Mouse (Mus musculus) CH12.LX (cell line): ENCODE data around the gene Ahnak.

Experiments used
- CTCF ChIP-seq, 2 experiments: IDR thresholded peaks in 1 of 2; conservative IDR thresholded peaks in 1 of 2; 2 replicates each; pipeline ENCODE4 v1.5.1; 2011 to 2012; ENCODE audit warnings: low read depth in 2 of 2, low read length in 2 of 2, improper control_type of control experiment in 1 of 2, inconsistent platforms in 1 of 2, mild to moderate bottlenecking in 1 of 2, moderate library complexity in 1 of 2
- EP300 ChIP-seq: IDR thresholded peaks from 2 replicates; pipeline ENCODE4 v1.6.1; 2011; ENCODE audit warnings: low read length, improper control_type of control experiment
- ETS1 ChIP-seq: conservative IDR thresholded peaks from 2 replicates; pipeline ENCODE4 v1.6.1; 2012; ENCODE audit warnings: low read depth, mild to moderate bottlenecking, inconsistent platforms, low read length, improper control_type of control experiment, moderate library complexity
- JUND ChIP-seq: conservative IDR thresholded peaks from 2 replicates; pipeline ENCODE4 v1.6.1; 2011; ENCODE audit warnings: low read depth, low read length, improper control_type of control experiment
- MAFK ChIP-seq: IDR thresholded peaks from 2 replicates; pipeline ENCODE4 v1.6.1; 2011; ENCODE audit warnings: low read length, improper control_type of control experiment; ENCODE audit not compliant: insufficient replicate concordance
- NELFE ChIP-seq: IDR thresholded peaks from 2 replicates; pipeline ENCODE4 v1.6.1; 2011; ENCODE audit warnings: low read depth, low read length, improper control_type of control experiment
- POLR2A ChIP-seq: IDR thresholded peaks from 2 replicates; pipeline ENCODE4 v1.6.1; 2011; ENCODE audit warnings: low read depth, mild to moderate bottlenecking, improper control_type of control experiment, low read length
- POLR2AphosphoS2 ChIP-seq: IDR thresholded peaks from 2 replicates; pipeline ENCODE4 v1.6.1; 2011; ENCODE audit warnings: low read depth, low read length, improper control_type of control experiment
- SMC3 ChIP-seq: IDR thresholded peaks from 2 replicates; pipeline ENCODE4 v1.6.1; 2011; ENCODE audit warnings: low read depth, low read length, improper control_type of control experiment
- TBP ChIP-seq: conservative IDR thresholded peaks from 2 replicates; pipeline ENCODE4 v1.6.1; 2011; ENCODE audit warnings: low read depth, low read length, improper control_type of control experiment
- USF1 ChIP-seq: IDR thresholded peaks from 2 replicates; pipeline ENCODE4 v1.6.1; 2014; ENCODE audit warnings: low read depth, mild to moderate bottlenecking, inconsistent platforms, low read length, improper control_type of control experiment
- ZC3H11A ChIP-seq: IDR thresholded peaks from 2 replicates; pipeline ENCODE4 v1.6.1; 2012; ENCODE audit warnings: low read depth, mild to moderate bottlenecking, inconsistent platforms, low read length, improper control_type of control experiment

DNA sequence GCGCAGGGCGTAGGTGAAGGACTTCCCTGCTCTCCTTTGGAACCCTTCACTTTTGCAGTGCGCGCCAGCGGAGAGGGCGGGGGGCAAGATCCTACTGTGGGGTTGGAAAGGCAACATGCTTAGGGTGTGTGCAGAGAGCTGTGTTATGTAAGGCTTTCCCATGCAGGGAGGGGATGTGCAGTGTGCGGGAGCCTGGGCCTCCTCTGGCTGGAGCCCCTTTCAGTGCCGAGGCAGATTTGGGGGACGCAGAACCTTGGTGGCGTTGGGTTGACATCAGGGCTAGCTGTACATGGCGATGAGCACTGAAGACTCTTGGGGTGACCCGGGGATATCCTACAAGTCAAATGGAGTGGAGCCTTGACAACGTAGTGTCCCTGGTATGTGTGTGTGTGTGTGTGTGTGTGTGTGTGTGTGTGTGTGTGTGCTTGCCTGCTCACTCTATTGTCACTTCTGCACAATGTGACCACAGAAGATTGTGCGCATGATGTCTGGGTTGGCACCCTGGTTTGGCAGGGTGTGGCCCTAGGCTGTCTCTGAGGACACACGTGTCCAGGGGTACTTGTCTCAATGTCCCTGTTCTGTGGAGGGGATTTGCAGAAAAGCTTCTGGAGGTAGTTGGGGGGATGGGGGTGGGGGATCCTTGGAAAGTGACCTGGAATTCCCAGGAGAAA is 1.5 kb downstream of the Ahnak start:
- TF ChIP-seq USF1 (no peak), SMC3 (no peak), POLR2A (no peak), JUND (no peak), CTCF (conservative IDR thresholded peaks at IDR 0.05 in 1 of 2, IDR thresholded peaks at IDR 0.05 in 1 of 2; ENCODE audit: low read depth in 2 of 2, low read length in 2 of 2) (no peak), TBP (no peak), MAFK (no peak), ZC3H11A (no peak), POLR2AphosphoS2 (no peak), EP300 (no peak), ETS1 (no peak), NELFE (no peak)
